Mouse (Mus musculus): ENCODE data around the gene Boll. TPM values are rescaled to one million over a fixed set of nuclear protein-coding genes. Genes with fewer than 3 reads are reported as not detected.

The Boll gene
- total and polyA plus RNA-seq, 3 experiments: not detected

Other genes with a start within 250 kb of the Boll start
- 12.3 and 16.7 TPM in 2 replicates for gene Mob4, start 232.2 kb downstream of the Boll start, total RNA-seq (2012; rRNA removed)
- gene Mob4, start 232.2 kb downstream of the Boll start, total RNA-seq (2014; rRNA removed): 49.5 and 62.4 TPM in 2 replicates
- 34.1 and 43.2 TPM in 2 replicates for gene Mob4, start 232.2 kb downstream of the Boll start, polyA plus RNA-seq (2012; ENCODE audit: insufficient read length, low read depth)
- 0.88 and 1.4 TPM in 2 replicates for gene Rftn2, start 136.7 kb downstream of the Boll start, total RNA-seq (2012; rRNA removed)
- 0.96 and 1.1 TPM in 2 replicates for gene Rftn2, start 136.7 kb downstream of the Boll start, total RNA-seq (2014; rRNA removed)
- gene Rftn2, start 136.7 kb downstream of the Boll start, polyA plus RNA-seq (2012; ENCODE audit: insufficient read length, low read depth): 0.91 and 1.4 TPM in 2 replicates
- gene Mars2, start 126.3 kb downstream of the Boll start, total RNA-seq (2012; rRNA removed): 4.5 and 5.7 TPM in 2 replicates
- gene Mars2, start 126.3 kb downstream of the Boll start, total RNA-seq (2014; rRNA removed): 5.6 and 5.8 TPM in 2 replicates
- 3.5 and 3.7 TPM in 2 replicates for gene Mars2, start 126.3 kb downstream of the Boll start, polyA plus RNA-seq (2012; ENCODE audit: insufficient read length, low read depth)
- gene Plcl1, start 42.5 kb upstream of the Boll start, total RNA-seq (2012; rRNA removed): under 0.01 and 0.13 TPM in 2 replicates
- gene Plcl1, start 42.5 kb upstream of the Boll start, total RNA-seq (2014; rRNA removed): 0.07 and 0.08 TPM in 2 replicates
- gene Plcl1, start 42.5 kb upstream of the Boll start, polyA plus RNA-seq (2012; ENCODE audit: insufficient read length, low read depth): 0.04 and 0.41 TPM in 2 replicates

All from CH12.LX (cell line).